Mouse (Mus musculus) monocyte, adult 2 months (primary cell): Measurements from ENCODE around the gene Gcn1l1.
"Not testable (repeated sequence)": the region's sequence is repeated elsewhere in the genome, so short reads cannot be mapped to it uniquely, and the experiment has no call there.

Experiments
- DNase-seq, 2 experiments: peaks; one replicate each; pipeline ENCODE4 v3.0.0; 2022; ENCODE audit warnings: low spot score in 2 of 2, low read depth in 1 of 2

Gene Gcn1l1

DNA sequence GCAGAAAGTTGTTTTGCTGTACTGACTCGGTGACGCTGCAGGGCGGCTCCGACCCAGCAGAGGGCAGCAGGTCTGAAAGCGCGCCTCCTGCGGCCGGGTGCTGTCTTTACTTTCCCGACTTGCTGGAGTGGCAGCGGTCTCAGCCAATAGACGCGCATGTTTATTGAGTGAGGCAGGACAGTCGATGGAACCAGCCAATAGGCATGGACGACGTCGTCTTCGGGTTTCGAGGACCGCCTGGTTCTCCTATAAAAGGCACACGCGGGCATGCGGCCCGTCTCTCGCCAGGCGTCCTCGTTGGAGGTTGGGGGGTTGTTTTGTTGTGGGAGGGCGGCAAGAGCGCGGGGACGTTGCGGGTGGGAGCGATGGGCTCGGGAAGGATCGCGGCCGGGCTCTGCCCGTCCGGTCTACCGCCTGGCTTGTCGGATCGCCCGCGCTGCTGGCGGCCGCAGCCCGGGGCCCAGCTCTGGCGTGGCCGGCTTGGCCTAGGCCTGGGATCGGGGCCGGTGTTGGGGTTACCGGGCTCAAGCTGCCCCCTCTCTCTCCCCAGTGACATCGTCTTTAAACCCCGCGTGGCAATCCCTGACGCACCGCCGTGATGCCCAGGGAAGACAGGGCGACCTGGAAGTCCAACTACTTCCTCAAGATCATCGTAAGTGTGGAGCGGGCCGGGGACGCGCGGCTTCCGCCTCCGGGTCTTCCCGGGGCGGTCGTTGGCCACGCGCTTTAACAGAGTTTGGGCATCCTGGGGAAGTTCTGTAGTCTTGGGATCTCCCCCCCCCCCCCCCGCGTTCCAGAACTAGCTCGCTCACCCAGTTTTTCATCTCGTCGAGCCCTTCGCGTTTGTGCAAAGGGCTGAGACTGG is 5.6 kb upstream of the Gcn1l1 start, which contains the start of gene Rplp0:
TSS of gene Rplp0 (plus strand) at position 231 of the 865 bp plus-strand sequence.
- peak; percentile 97 to 99 for DNase-seq

GRCm38 (mm10) chr5:115560336-115560905 is 4.6 kb upstream of the Gcn1l1 start:
- DNase-seq, result no peak

GRCm38 (mm10) chr5:115563771-115564585 is 1.1 kb upstream of the Gcn1l1 start:
- DNase-seq, result no peak

DNA sequence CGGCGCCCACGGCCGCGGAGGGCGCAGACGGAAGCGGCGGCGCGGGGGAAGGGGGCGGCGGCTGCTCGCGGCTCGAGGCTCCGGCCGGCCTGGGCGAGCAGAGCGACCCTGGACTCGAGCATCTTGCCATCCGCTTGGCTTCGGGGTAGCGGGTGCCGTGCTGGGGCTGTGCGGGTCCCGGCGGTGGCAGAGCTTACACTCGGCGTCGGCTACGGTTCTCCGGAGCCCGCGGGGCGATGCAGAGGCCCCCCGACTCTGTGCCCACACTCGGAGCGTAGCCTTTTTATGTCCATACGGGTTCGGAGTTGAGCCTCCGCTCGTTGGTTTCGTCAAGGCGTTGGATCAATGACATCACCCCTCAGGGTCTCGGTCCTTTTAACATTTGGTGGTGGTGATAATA is 349 bp downstream of the Gcn1l1 start:
- DNase-seq, result no peak

- DNase-seq, result no peak
Measured at GRCm38 (mm10) chr5:115568681-115569080, 3.6 kb downstream of the Gcn1l1 start.

GRCm38 (mm10) chr5:115569308-115569707 is 4.3 kb downstream of the Gcn1l1 start:
- DNase-seq, result no peak

- no peak for DNase-seq
Measured at GRCm38 (mm10) chr5:115569721-115570120, 4.7 kb downstream of the Gcn1l1 start.

DNA sequence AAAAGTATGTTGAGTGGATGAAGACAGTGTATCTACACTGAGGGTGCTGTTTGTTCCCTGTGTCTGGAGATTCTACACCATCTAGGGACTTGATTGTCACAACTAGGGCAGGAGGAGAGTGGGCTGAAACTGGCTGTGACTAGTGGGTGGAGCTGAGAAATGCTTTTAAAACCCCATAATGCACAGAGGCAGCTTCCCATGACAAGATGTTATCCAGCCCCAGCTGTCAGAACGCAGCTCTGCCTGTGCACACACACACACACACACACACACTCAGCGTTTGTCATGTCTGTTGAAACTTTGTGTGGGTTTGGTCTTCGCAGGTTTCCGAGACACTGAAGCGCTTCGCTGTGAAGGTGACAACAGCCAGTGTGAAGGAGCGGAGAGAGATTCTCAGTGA is 6.0 kb downstream of the Gcn1l1 start:
- no peak for DNase-seq

- no peak for DNase-seq
Measured at GRCm38 (mm10) chr5:115572679-115573535, 7.9 kb downstream of the Gcn1l1 start.

GRCm38 (mm10) chr5:115574992-115575391 is 9.9 kb downstream of the Gcn1l1 start:
- no peak for DNase-seq

DNA sequence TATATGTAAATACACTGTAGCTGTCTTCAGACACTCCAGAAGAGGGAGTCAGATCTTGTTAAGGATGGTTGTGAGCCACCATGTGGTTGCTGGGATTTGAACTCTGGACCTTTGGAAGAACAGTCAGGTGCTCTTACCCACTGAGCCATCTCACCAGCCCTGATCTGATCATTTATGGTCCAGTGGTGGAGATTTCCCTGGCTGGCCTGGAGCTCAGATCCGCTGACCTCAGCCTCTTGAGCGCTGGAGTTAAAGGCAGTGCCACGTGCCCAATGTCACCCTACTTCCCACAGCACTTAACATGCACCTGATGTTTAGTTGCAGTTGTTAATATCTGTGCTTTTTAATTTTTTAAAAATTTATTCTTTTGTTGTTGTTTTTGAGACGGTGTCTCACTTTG is 12.6 kb downstream of the Gcn1l1 start:
- DNase-seq, result not testable (repeated sequence)

- no peak for DNase-seq
Measured at GRCm38 (mm10) chr5:115578922-115579321, 13.9 kb downstream of the Gcn1l1 start.

- DNase-seq, result no peak
Measured at GRCm38 (mm10) chr5:115579363-115579762, 14.3 kb downstream of the Gcn1l1 start.

GRCm38 (mm10) chr5:115580229-115581001 is 15.4 kb downstream of the Gcn1l1 start:
- DNase-seq, result no peak

DNA sequence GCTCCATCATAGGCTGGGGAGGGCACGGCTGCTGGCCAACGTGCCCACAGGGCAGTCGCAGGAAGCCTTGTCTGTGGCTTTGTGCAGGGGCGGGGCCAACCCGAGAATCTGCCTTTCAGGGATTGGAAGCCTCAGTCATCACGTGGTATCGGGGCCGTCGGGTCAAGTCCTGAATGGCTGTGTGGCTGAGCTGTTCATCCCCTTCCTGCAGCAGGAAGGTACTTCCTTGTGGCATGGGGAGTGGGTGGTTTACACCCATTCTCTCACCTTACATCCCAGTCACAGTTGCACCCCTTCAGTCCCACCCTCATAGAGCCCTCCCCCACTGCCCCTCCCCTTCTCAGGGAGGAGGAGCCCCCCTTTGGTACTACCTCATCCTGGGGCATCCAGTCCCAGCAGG is 16.6 kb downstream of the Gcn1l1 start:
- DNase-seq, result no peak

- no peak for DNase-seq
Measured at GRCm38 (mm10) chr5:115585616-115586015, 20.6 kb downstream of the Gcn1l1 start.

DNA sequence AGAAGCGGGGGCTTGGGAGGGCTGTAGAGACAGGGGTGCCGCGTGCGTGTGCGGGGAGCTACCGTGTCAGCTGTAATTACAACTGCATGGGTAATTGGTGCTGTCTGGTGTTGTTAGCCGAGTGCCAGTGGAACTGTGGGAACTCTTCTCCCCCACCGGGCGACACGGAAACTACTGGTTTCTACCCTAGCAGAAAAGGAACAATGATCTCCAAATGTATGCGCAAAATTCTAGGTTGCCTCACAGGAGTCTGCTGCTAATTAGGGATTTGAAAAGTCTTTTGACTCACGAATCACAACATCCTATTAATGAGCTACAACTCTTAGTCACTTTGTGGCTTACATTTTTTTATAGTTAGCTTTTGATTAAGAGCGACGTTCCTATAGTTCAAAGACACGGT is 21.1 kb downstream of the Gcn1l1 start:
- no peak for DNase-seq

- no peak for DNase-seq
Measured at GRCm38 (mm10) chr5:115586780-115587179, 21.7 kb downstream of the Gcn1l1 start.

DNA sequence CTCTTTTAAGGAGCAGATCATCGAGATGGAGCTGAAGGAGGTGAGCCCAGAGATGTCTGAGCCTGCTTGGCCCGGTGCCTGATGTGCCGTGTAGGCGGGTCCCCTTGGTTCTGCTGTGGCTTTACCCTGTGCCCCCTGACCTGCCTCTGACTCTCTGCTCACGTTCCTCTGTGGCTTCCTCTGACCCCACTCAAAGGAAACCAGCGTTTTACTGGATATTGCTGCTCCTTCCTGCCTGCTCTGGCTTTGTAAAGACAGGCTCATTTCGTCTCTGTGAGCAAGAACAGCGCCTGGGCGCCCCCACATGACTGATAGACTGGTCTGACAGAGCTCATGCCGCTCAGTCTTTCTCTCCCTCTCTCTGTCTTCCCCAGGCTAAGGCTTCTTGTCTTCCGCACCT is 26.0 kb downstream of the Gcn1l1 start:
- no peak for DNase-seq

DNA sequence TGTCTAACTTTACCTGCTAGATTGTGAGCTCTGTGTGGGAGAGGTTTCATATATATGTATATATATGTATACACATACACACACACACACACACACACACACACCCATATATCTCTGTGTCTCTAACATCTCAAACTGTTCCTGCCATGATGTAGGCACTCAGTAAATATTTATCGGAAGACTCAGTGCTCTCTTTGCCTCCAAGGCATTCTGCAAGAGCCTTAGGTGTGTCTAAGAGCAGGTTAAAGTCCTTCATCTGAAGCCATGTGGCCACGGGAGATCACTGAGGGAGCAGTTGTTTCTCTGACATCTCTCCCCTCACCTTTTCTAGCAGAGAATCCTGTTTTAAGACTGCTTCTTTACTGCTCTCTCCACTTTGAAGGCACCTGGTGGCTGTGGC is 26.5 kb downstream of the Gcn1l1 start:
- no peak for DNase-seq
